Mouse (Mus musculus) heart, embryonic 11.5 days (tissue): ENCODE results near the gene Necab2. TPM values are rescaled to one million over a fixed set of nuclear protein-coding genes. Genes with fewer than 3 reads are reported as not detected.

Experiments
- ATAC-seq: fragments of 200-750 bp; cut with Nextera tagmentation; replicated peaks from 2 replicates; pipeline ENCODE4 v1.8.0; 2017; ENCODE audit warnings: moderate library complexity; ENCODE audit not compliant: insufficient number of reproducible peaks, low FRiP score, low TSS enrichment
- H3K27ac ChIP-seq: fragments of 300-500 bp; sonication (generic); 2 replicates; pipeline ENCODE4 v1.5.1; 2014; ENCODE audit warnings: mild to moderate bottlenecking, low read depth, low read length
- H3K27me3 ChIP-seq: fragments of 300-500 bp; sonication (generic); 2 replicates; pipeline ENCODE4 v1.6.1; 2014; ENCODE audit warnings: mild to moderate bottlenecking, low read length, mixed read lengths; ENCODE audit not compliant: control insufficient read depth, insufficient read depth
- H3K36me3 ChIP-seq: fragments of 300-500 bp; sonication (generic); 2 replicates; pipeline ENCODE4 v1.6.1; 2014; ENCODE audit warnings: mild to moderate bottlenecking, low read length, moderate library complexity, mixed read lengths; ENCODE audit not compliant: control insufficient read depth, insufficient read depth
- H3K4me1 ChIP-seq: fragments of 300-500 bp; sonication (generic); 2 replicates; pipeline ENCODE4 v1.6.1; 2014; ENCODE audit warnings: low read length; ENCODE audit not compliant: control insufficient read depth, insufficient read depth
- H3K4me2 ChIP-seq: fragments of 300-500 bp; sonication (generic); 2 replicates; pipeline ENCODE4 v1.6.1; 2014; ENCODE audit warnings: mild to moderate bottlenecking, moderate library complexity
- H3K4me3 ChIP-seq: fragments of 300-500 bp; sonication (generic); 2 replicates; pipeline ENCODE4 v1.5.1; 2014; ENCODE audit warnings: low read depth, low read length
- H3K9ac ChIP-seq: fragments of 300-500 bp; sonication (generic); 2 replicates; pipeline ENCODE4 v1.6.1; 2014; ENCODE audit warnings: mild to moderate bottlenecking, low read depth, low read length, moderate library complexity
- H3K9me3 ChIP-seq: fragments of 300-500 bp; sonication (generic); replicated peaks from 2 replicates; pipeline ENCODE4 v1.6.1; 2016; ENCODE audit warnings: low read length; ENCODE audit not compliant: control insufficient read depth
- WGBS: fragments of 180-500 bp; shearing (Covaris S2); extraction: QIAGEN DNeasy Blood & Tissue Kit; methylation state at CpG from one replicate; pipeline ENCODE4 v1.1.7; 2014; ENCODE audit not compliant: insufficient replicate concordance; 5-methylcytosine and 5-hydroxymethylcytosine counted together
- polyA plus RNA-seq: library from polyadenylated mRNA; unstranded; fragments of >200 nt; fragmentation: Nextera tagmentation; extraction: Ambion mirVana; gene quantifications from 2 replicates; pipeline ENCODE4 v1.2.1, GENCODE M21; 2014

The Necab2 gene
- polyA plus RNA-seq, 1 experiment from 2014 or later = 1.4 TPM

DNA sequence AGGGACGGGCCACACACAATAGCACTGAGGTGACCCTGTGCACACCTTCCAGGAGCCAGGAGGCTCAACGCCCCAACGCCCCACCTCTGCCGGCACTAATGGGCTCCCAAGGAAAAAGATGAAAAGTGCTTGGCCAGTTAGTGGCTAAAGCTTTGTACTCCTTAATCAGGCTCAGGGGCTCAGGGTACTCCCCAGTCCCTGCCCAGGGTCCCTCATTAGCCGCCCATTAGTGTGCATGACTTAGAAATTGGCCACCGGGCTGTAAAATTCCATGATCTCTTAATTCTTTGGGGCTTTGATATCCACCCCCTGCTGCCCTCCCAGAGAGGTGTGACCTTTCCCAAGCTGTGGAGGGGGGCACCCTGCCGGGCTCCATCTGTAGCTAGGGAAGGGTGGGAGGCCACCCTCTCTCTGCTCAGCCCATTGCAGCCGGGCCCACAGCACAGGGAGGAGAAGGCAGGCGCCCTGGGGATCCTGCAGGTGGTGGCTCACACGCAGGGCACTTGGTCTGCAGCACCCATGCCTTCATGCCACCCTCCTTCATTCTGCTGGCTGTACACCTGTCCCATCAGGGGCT is 56.8 kb downstream of the Necab2 start:
- H3K27me3 ChIP-seq = peaks cover 13% of the 10 kb centered on the region
- no peak overlapping the region for H3K27ac ChIP-seq
- H3K4me3 ChIP-seq = no peak overlapping the region
- 45% methylated on average over 10 of the region's 10 CpGs for WGBS
- no peak overlapping the region for H3K4me2 ChIP-seq
- H3K9ac ChIP-seq = no peak overlapping the region
- no peak for ATAC-seq
- H3K36me3 ChIP-seq = peaks cover 2% of the 10 kb centered on the region
- H3K9me3 ChIP-seq = no peaks in the 10 kb centered on the region
- peaks cover 18% of the 10 kb centered on the region for H3K4me1 ChIP-seq

GRCm38 (mm10) chr8:119505488-119505887 is 59.0 kb downstream of the Necab2 start:
- peaks cover 18% of the 10 kb centered on the region for H3K4me1 ChIP-seq

GRCm38 (mm10) chr8:119506106-119506505 is 59.6 kb downstream of the Necab2 start:
- Histone ChIP-seq H3K27ac (no peak overlapping the region), H3K27me3 (peaks cover 13% of the 10 kb centered on the region), H3K4me3 (no peak overlapping the region), H3K36me3 (peaks cover 16% of the 10 kb centered on the region), H3K4me2 (no peak overlapping the region), H3K4me1 (peaks cover 21% of the 10 kb centered on the region), H3K9ac (no peak overlapping the region), H3K9me3 (no peaks in the 10 kb centered on the region)
- no peak for ATAC-seq
- 68% methylated on average over 8 of the region's 8 CpGs for WGBS

More at GRCm38 (mm10) chr8:119505488-119505887, 59.0 kb downstream of the Necab2 start:
- no peak for ATAC-seq
- Histone ChIP-seq H3K9me3 (no peaks in the 10 kb centered on the region), H3K27me3 (peaks cover 13% of the 10 kb centered on the region), H3K36me3 (peaks cover 14% of the 10 kb centered on the region), H3K4me3 (no peak overlapping the region), H3K27ac (no peak overlapping the region), H3K9ac (no peak overlapping the region; the same call in 1 of the 2 replicates), H3K4me2 (no peak overlapping the region)
- 28% methylated on average over 9 of the region's 9 CpGs for WGBS

DNA sequence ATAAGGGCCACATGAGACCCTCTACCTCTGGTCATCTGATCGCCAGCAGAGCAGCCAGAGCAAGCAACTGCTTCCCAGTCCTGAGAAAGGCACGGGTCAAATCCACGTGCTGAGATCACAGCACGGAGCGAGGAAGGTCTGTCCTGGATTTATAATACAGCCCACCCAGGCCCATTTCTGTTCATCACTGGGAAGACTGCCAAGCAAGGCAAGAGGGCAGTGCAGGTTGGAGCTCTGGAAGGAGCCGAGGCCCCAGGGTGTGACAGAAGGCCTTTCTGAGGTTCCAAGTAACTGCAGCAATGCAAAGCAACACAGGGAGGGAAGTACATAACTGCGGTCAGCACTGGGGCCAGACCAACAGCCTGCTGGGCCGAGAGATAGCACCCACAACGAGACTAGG is 64.0 kb downstream of the Necab2 start:
- no peak for ATAC-seq
- 89% methylated on average over 9 of the region's 9 CpGs for WGBS

GRCm38 (mm10) chr8:119511722-119512121 is 65.2 kb downstream of the Necab2 start:
- WGBS = 77% methylated on average over 7 of the region's 7 CpGs
- ATAC-seq = no peak
- Histone ChIP-seq H3K4me2 (no peak overlapping the region), H3K36me3 (peaks cover 42% of the 10 kb centered on the region), H3K4me1 (0 out of 2 replicates have a peak, but pooled peaks cover 3% of the 10 kb centered on the region), H3K9me3 (no peaks in the 10 kb centered on the region), H3K4me3 (no peak overlapping the region), H3K9ac (no peak overlapping the region), H3K27ac (no peak overlapping the region), H3K27me3 (no peaks in the 10 kb centered on the region)

More for the DNA sequence above, 64.0 kb downstream of the Necab2 start:
- Histone ChIP-seq H3K27me3 (no peaks in the 10 kb centered on the region), H3K36me3 (peaks cover 39% of the 10 kb centered on the region), H3K4me2 (no peak overlapping the region), H3K9ac (no peak overlapping the region), H3K4me3 (no peak overlapping the region), H3K4me1 (peaks cover 6% of the 10 kb centered on the region; the same call in 1 of the 2 replicates), H3K27ac (no peak overlapping the region), H3K9me3 (no peaks in the 10 kb centered on the region)

- Histone ChIP-seq H3K4me1 (0 out of 2 replicates have a peak, but pooled peaks cover 3% of the 10 kb centered on the region), H3K27ac (no peak overlapping the region), H3K27me3 (no peaks in the 10 kb centered on the region), H3K4me2 (no peak overlapping the region), H3K9me3 (no peaks in the 10 kb centered on the region), H3K9ac (no peak overlapping the region), H3K4me3 (no peak overlapping the region), H3K36me3 (peaks cover 52% of the 10 kb centered on the region)
- no peak for ATAC-seq
- 82% methylated on average over 4 of the region's 4 CpGs for WGBS
These were observed 66.9 kb downstream of the Necab2 start for GRCm38 (mm10) chr8:119513405-119513804.

GRCm38 (mm10) chr8:119514940-119515339 is 68.4 kb downstream of the Necab2 start:
- Histone ChIP-seq H3K4me3 (no peak overlapping the region), H3K4me1 (0 out of 2 replicates have a peak, but pooled peaks cover 8% of the 10 kb centered on the region), H3K27me3 (no peaks in the 10 kb centered on the region), H3K27ac (no peak overlapping the region), H3K9ac (no peak overlapping the region), H3K36me3 (peaks cover 46% of the 10 kb centered on the region), H3K9me3 (no peaks in the 10 kb centered on the region), H3K4me2 (no peak overlapping the region)
- no peak for ATAC-seq
- WGBS = 79% methylated on average over 3 of the region's 3 CpGs

DNA sequence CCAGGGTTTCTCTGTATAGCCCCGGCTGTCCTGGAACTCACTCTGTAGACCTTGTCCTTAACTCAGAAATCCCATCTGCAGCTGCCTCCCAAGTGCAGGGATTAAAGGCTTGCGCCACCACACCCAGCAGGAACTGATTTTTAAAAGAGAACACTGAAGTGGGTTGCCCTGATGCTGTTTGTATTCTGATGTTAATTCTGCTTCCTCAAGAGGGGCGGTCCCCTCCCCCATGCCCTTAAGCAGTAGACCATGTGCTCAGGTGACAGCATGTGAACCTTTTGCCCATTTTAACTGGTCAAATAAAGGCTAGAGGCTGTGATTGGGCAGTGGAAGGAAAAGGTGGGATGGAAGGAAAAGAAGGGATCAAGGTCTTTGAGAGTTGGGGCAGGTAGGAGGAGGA is 69.2 kb downstream of the Necab2 start:
- 72% methylated on average over 3 of the region's 3 CpGs for WGBS
- H3K4me1 ChIP-seq = 0 out of 2 replicates have a peak, but pooled peaks cover 5% of the 10 kb centered on the region
- H3K4me2 ChIP-seq = no peak overlapping the region
- no peak overlapping the region for H3K4me3 ChIP-seq
- H3K9me3 ChIP-seq = no peaks in the 10 kb centered on the region
- H3K9ac ChIP-seq = no peak overlapping the region
- H3K36me3 ChIP-seq = peaks cover 49% of the 10 kb centered on the region
- no peaks in the 10 kb centered on the region for H3K27me3 ChIP-seq
- no peak overlapping the region for H3K27ac ChIP-seq
- 0 out of 2 replicates have a peak, but pooled peaks have one; percentile 18 for ATAC-seq

DNA sequence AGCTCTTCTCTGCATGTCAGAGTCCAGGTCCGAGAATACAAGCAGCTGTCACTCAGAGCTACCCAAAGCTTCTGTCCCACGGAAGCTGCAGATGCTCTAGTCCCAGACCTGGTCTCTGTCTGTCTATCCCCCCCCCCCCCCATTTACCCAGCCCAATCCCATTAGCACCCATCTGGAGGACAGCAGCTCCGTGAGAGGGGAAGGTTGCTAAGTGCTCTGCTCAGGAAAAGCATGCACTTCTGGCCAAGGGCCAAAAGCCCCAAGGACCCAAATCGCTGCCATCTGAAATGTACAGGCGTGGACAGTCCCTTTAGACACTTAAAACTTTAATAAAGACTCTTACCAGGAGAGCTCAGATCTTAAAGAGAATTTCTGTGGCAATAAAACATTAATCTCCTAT is 70.2 kb downstream of the Necab2 start:
- Histone ChIP-seq H3K4me1 (0 out of 2 replicates have a peak, but pooled peaks cover 5% of the 10 kb centered on the region), H3K9ac (no peak overlapping the region), H3K4me3 (no peak overlapping the region), H3K36me3 (peaks cover 52% of the 10 kb centered on the region), H3K27me3 (no peaks in the 10 kb centered on the region), H3K4me2 (no peak overlapping the region), H3K9me3 (no peaks in the 10 kb centered on the region), H3K27ac (no peak overlapping the region)
- 58% methylated on average over 5 of the region's 5 CpGs for WGBS
- no peak for ATAC-seq
